Mouse (Mus musculus): ENCODE measurements around the gene Shisal2a. TPM values are rescaled to one million over a fixed set of nuclear protein-coding genes. Genes with fewer than 3 reads are reported as not detected.
A peak's percentile ranks its signal among the peaks of the same experiment; 100 is the strongest.

Gene Shisal2a
- polyA plus RNA-seq, 1 experiment from 2014 or later: 0.15 TPM

DNA sequence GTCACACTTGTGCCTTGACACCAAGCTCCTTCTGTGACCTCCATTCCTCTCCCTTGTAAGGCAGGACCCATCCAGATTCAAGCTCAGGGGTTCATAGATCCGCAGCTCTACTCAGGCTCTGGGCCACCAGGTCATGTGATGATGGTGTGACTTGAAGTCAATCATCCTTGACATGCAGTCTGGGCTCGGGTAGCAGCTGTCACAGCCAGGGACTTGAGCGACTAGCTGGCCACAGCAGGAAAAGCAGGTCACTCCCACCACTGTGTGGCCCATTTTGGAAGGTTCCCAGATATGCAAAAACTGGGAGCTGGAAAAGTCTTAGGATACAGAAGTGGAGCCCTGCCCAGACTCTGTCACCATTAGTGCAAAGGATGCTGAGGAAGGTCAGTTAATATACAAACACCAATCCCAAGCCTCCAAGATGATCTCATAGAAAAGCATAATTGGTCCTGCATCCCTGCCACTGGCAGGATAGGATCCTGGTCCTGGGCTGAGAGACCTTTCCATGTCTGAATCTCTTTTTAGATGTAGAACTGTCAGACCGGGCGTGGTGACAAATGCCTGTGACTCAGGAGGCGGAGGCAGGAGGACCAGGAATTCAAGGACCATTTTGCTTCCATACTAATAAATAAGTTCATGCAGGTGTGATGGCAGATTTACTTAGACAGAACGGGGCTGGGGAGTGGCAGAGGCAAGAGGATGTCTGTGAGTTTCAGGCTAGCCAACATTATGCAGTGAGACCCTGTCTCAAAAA, 62.3 kb downstream of the Shisal2a start:
- Histone ChIP-seq H3K9ac (ENCODE audit: low read depth, low read length) (no peak overlapping the region), H3K27me3 (ENCODE audit: control insufficient read depth, insufficient read depth, low read depth, low read length) (no peaks in the 10 kb centered on the region), H3K9me3 (replicated peaks; ENCODE audit: control insufficient read depth, low read length) (no peaks in the 10 kb centered on the region), H3K4me2 (ENCODE audit: low read depth, low read length) (no peak overlapping the region), H3K36me3 (ENCODE audit: control insufficient read depth, insufficient read depth) (no peaks in the 10 kb centered on the region), H3K4me3 (ENCODE audit: low read depth, low read length) (no peak overlapping the region), H3K4me1 (ENCODE audit: control insufficient read depth, low read depth, low read length) (peaks cover 10% of the 10 kb centered on the region), H3K27ac (ENCODE audit: low read length) (no peak overlapping the region)
- ATAC-seq (ENCODE audit: low read depth): no peak
- WGBS (ENCODE audit: insufficient replicate concordance): 60% methylated on average over 7 of the region's 7 CpGs

DNA sequence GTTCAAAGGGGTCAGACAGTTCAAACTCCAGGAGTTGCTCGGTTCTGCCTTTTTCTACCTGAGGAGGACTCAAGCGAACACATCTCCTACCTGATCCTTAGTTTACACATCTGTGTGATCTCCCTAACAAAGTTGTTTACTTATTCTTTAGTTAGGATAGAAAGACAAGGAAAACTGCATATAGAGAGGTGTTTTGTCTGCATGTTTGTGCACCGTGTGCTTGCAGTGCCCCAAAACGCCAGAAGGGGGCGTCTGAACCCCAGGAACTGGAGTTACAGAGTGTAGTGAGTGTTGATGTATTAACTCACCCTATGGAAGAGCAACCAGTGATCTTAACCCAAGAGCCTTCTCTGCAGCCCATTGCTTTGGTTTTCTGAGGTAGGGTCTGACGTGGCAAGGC, 63.4 kb downstream of the Shisal2a start:
- no peak overlapping the region for H3K9ac ChIP-seq (ENCODE audit: low read depth, low read length)
- H3K27me3 ChIP-seq (ENCODE audit: control insufficient read depth, insufficient read depth, low read depth, low read length): no peaks in the 10 kb centered on the region
- ATAC-seq (ENCODE audit: low read depth): no peak
- H3K4me3 ChIP-seq (ENCODE audit: low read depth, low read length): no peak overlapping the region
- no peaks in the 10 kb centered on the region for H3K36me3 ChIP-seq (ENCODE audit: control insufficient read depth, insufficient read depth)
- H3K27ac ChIP-seq (ENCODE audit: low read length): no peak overlapping the region
- H3K9me3 ChIP-seq (replicated peaks; ENCODE audit: control insufficient read depth, low read length): no peaks in the 10 kb centered on the region
- 54% methylated on average over 6 of the region's 6 CpGs for WGBS (ENCODE audit: insufficient replicate concordance)
- H3K4me2 ChIP-seq (ENCODE audit: low read depth, low read length): no peak overlapping the region
- H3K4me1 ChIP-seq (ENCODE audit: control insufficient read depth, low read depth, low read length): peaks cover 10% of the 10 kb centered on the region

DNA sequence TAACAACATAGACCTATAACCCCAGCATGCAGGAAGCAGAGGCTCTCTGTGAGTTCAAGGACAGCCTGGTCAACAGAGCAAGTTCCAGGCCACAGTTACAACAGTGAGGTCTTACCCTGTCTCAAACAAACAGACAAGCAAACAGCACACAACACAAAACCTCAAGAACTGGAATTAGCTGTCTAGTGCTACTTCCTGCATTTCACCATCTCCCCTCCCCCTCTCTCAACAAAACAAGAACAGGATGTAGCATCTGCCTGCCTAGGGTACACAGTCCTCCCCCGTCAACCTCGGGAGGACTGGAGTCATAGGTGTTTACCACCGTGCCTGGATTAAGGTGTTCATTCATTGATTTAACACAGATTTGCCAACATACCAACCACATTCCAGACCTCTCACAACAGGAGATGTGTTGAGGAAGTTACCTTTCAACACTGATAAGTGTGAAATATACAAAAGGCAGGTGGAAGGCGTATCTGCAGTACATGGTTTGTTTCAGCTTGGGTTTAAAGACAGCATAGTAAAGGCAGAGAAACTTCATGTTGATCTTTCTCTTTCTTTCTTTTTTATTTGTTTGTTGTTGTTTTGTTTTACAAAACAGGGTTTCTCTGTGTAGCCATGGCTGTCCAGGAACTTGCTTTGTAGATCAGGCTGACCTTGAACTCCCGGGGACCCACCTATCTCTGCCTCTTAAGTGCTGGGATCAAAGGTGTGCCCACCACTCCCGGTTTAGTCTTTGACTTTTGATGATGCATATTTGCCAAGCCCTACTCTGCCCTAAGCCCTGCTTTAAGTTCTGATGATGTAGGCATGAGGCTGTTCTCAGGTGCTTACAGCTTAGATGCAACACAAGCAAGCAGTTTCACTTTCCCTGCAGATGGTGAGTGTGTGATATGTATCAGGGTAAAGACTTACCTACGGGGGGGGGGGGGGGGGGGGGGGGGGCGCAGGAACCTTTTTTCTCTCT, 64.2 kb downstream of the Shisal2a start:
- Histone ChIP-seq H3K36me3 (ENCODE audit: control insufficient read depth, insufficient read depth) (no peaks in the 10 kb centered on the region), H3K9ac (ENCODE audit: low read depth, low read length) (no peak overlapping the region), H3K4me1 (ENCODE audit: control insufficient read depth, low read depth, low read length) (peaks cover 10% of the 10 kb centered on the region), H3K4me2 (ENCODE audit: low read depth, low read length) (peak overlapping the region; percentile 1; the same call in 1 of the 2 replicates), H3K4me3 (ENCODE audit: low read depth, low read length) (no peak overlapping the region), H3K27me3 (ENCODE audit: control insufficient read depth, insufficient read depth, low read depth, low read length) (no peaks in the 10 kb centered on the region), H3K27ac (ENCODE audit: low read length) (peak overlapping the region; percentile 71), H3K9me3 (replicated peaks; ENCODE audit: control insufficient read depth, low read length) (no peaks in the 10 kb centered on the region)
- ATAC-seq (ENCODE audit: low read depth): peak; percentile 65
- WGBS (ENCODE audit: insufficient replicate concordance): 31% methylated on average over 8 of the region's 8 CpGs

Other genes with a start within 250 kb of the Shisal2a start
- gene Scp2, start 238.4 kb downstream of the Shisal2a start, polyA plus RNA-seq (2015; fragmentation: Nextera tagmentation; extraction: Ambion mirVana): 396 and 427 TPM in 2 replicates
- 20.5 and 24.2 TPM in 2 replicates for gene Echdc2, start 217.9 kb downstream of the Shisal2a start, polyA plus RNA-seq (2015; fragmentation: Nextera tagmentation; extraction: Ambion mirVana)
- gene Zyg11a, start 165.3 kb downstream of the Shisal2a start, polyA plus RNA-seq (2015; fragmentation: Nextera tagmentation; extraction: Ambion mirVana): 0.30 and 0.33 TPM in 2 replicates
- gene Zyg11b, start 82.3 kb downstream of the Shisal2a start, polyA plus RNA-seq (2015; fragmentation: Nextera tagmentation; extraction: Ambion mirVana): 2.3 and 3.1 TPM in 2 replicates
- 20.5 and 26.3 TPM in 2 replicates for gene Coa7, start 55.2 kb downstream of the Shisal2a start, polyA plus RNA-seq (2015; fragmentation: Nextera tagmentation; extraction: Ambion mirVana)
- 9.5 and 10.4 TPM in 2 replicates for gene Gpx7, start 23.6 kb upstream of the Shisal2a start, polyA plus RNA-seq (2015; fragmentation: Nextera tagmentation; extraction: Ambion mirVana)
- 17.1 and 17.9 TPM in 2 replicates for gene Tut4, start 76.1 kb upstream of the Shisal2a start, polyA plus RNA-seq (2015; fragmentation: Nextera tagmentation; extraction: Ambion mirVana)
- gene Prpf38a, start 196.0 kb upstream of the Shisal2a start, polyA plus RNA-seq (2015; fragmentation: Nextera tagmentation; extraction: Ambion mirVana): 30.6 and 36.8 TPM in 2 replicates
- 17.3 and 19.1 TPM in 2 replicates for gene Orc1, start 196.1 kb upstream of the Shisal2a start, polyA plus RNA-seq (2015; fragmentation: Nextera tagmentation; extraction: Ambion mirVana)
- gene Cc2d1b, start 236.6 kb upstream of the Shisal2a start, polyA plus RNA-seq (2015; fragmentation: Nextera tagmentation; extraction: Ambion mirVana): 8.1 and 9.1 TPM in 2 replicates

All from liver, embryonic 16.5 days (tissue).